Mouse (Mus musculus) embryonic fibroblast, embryonic 13.5 days (primary cell): Measurements from ENCODE around the gene Cotl1.

ENCODE experiments used
- CTCF ChIP-seq: IDR thresholded peaks from 2 replicates; pipeline ENCODE4 v1.5.1; 2011; ENCODE audit warnings: mild to moderate bottlenecking, control low read depth, low read length, moderate library complexity, borderline replicate concordance; ENCODE audit not compliant: insufficient read depth
- POLR2A ChIP-seq: IDR thresholded peaks from 2 replicates; pipeline ENCODE4 v1.6.1; 2011; ENCODE audit warnings: low read depth, mild to moderate bottlenecking, control low read depth, low read length, moderate library complexity

- TF ChIP-seq POLR2A = no peak
- TF ChIP-seq CTCF = no peak
Observed at GRCm38 (mm10) chr8:119853521-119853920, 13.2 kb upstream of the Cotl1 start.
